ENCODE assay signal across 8 mouse cellular contexts in the genomic region with DNA sequence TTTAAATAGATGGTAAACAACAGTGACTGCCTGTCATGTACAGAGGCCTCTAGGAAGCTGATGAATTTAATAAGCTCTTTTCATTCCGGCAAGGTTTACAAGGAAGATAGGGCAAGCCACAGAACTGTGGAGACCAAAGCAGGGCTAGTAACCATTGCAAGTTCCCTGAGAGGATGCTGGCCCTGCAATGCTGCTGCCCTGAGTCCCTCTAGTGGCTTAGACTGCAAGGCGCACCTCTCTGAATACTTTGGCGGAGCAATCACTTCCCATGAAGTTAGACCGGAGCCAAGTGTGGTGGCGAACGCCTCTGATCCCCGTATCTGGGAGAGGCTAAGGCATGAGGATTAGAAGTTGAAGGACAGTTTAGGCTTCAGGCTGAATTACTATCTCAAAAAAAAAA. TPM values are rescaled to one million over a fixed set of nuclear protein-coding genes. Genes with fewer than 3 reads are reported as not detected.
DNase-seq lines count a peak whose midpoint lies in the region; ATAC-seq and TF ChIP-seq lines count a peak whose summit lies in the region.

No protein-coding gene starts in this region.

- no peak overlapping the region for H3K4me3 ChIP-seq in embryonic facial prominence, embryonic 11.5 days (ENCODE audit: low read depth, low read length)
- no peak overlapping the region for H3K4me3 ChIP-seq in heart, adult 2 months
- H3K4me3 ChIP-seq in limb, embryonic 12.5 days (replicated peaks): no peak overlapping the region
- no peak overlapping the region for H3K4me3 ChIP-seq in neural tube, embryonic 14.5 days (ENCODE audit: low read depth, low read length)

- no peak overlapping the region for H3K4me2 ChIP-seq in embryonic facial prominence, embryonic 11.5 days (ENCODE audit: low read depth, low read length)
- H3K4me2 ChIP-seq in limb, embryonic 12.5 days: no peak overlapping the region
- H3K4me2 ChIP-seq in neural tube, embryonic 14.5 days (ENCODE audit: low read depth, low read length): no peak overlapping the region

- no peak for ATAC-seq in embryonic facial prominence, embryonic 11.5 days (replicated peaks; ENCODE audit: insufficient number of reproducible peaks, low FRiP score, low TSS enrichment, low read depth)
- ATAC-seq in limb, embryonic 12.5 days (ENCODE audit: insufficient number of reproducible peaks, insufficient read depth, low FRiP score, low TSS enrichment, low read depth): 0 out of 2 replicates have a peak, but pooled peaks have one; percentile 40
- ATAC-seq in neural tube, embryonic 14.5 days (ENCODE audit: low read depth): peak; percentile 91; the same call in 1 of the 2 replicates

- TF ChIP-seq POLR2A in heart, adult 2 months (IDR thresholded peaks at IDR 0.05; ENCODE audit: insufficient read depth, low read depth, low read length): no peak

- TF ChIP-seq CTCF in heart, adult 2 months (IDR thresholded peaks at IDR 0.05): peak; percentile 84

- no peak for TF ChIP-seq EP300 in heart, adult 2 months (IDR thresholded peaks at IDR 0.05; ENCODE audit: insufficient read depth, low read depth, low read length)

- H3K79me2 ChIP-seq in heart, adult 2 months (replicated peaks; ENCODE audit: control insufficient read depth, insufficient read depth, low read length): no peaks in the 10 kb centered on the region

- no peaks in the 10 kb centered on the region for H3K4me1 ChIP-seq in embryonic facial prominence, embryonic 11.5 days (ENCODE audit: control insufficient read depth, insufficient read depth, low read length)
- no peaks in the 10 kb centered on the region for H3K4me1 ChIP-seq in heart, adult 2 months (ENCODE audit: control insufficient read depth, insufficient read depth, low read length)
- peaks cover 16% of the 10 kb centered on the region for H3K4me1 ChIP-seq in limb, embryonic 12.5 days (replicated peaks)
- H3K4me1 ChIP-seq in neural tube, embryonic 14.5 days (ENCODE audit: control insufficient read depth, insufficient read depth, low read length): no peaks in the 10 kb centered on the region

- no peaks in the 10 kb centered on the region for H3K27me3 ChIP-seq in embryonic facial prominence, embryonic 11.5 days (ENCODE audit: control insufficient read depth, insufficient read depth, low read length)
- no peaks in the 10 kb centered on the region for H3K27me3 ChIP-seq in heart, adult 2 months (ENCODE audit: control insufficient read depth, insufficient read depth, low read length)
- no peaks in the 10 kb centered on the region for H3K27me3 ChIP-seq in limb, embryonic 12.5 days
- no peaks in the 10 kb centered on the region for H3K27me3 ChIP-seq in neural tube, embryonic 14.5 days (ENCODE audit: control insufficient read depth, insufficient read depth, low read length)

- no peaks in the 10 kb centered on the region for H3K36me3 ChIP-seq in embryonic facial prominence, embryonic 11.5 days (replicated peaks; ENCODE audit: control insufficient read depth, insufficient read depth, low read depth, low read length)
- H3K36me3 ChIP-seq in heart, adult 2 months (ENCODE audit: control insufficient read depth, insufficient read depth, low read length): no peaks in the 10 kb centered on the region
- no peaks in the 10 kb centered on the region for H3K36me3 ChIP-seq in limb, embryonic 12.5 days
- H3K36me3 ChIP-seq in neural tube, embryonic 14.5 days (ENCODE audit: control insufficient read depth, insufficient read depth, low read length): no peaks in the 10 kb centered on the region

- H3K9ac ChIP-seq in embryonic facial prominence, embryonic 11.5 days (replicated peaks; ENCODE audit: low read length): no peak overlapping the region
- H3K9ac ChIP-seq in heart, adult 2 months (ENCODE audit: low read depth, low read length): no peak overlapping the region
- no peak overlapping the region for H3K9ac ChIP-seq in limb, embryonic 12.5 days (replicated peaks)
- H3K9ac ChIP-seq in neural tube, embryonic 14.5 days (replicated peaks; ENCODE audit: low read depth, low read length): no peak overlapping the region

- WGBS in embryonic facial prominence, embryonic 11.5 days: 2% methylated on average over 7 of the region's 7 CpGs
- 3% methylated on average over 7 of the region's 7 CpGs for WGBS in heart, adult 2 months
- WGBS in limb, embryonic 12.5 days: 2% methylated on average over 7 of the region's 7 CpGs
- WGBS in neural tube, embryonic 14.5 days: 8% methylated on average over 7 of the region's 7 CpGs

- DNase-seq in CD4-positive helper T cell, adult 2 months (ENCODE audit: low read depth, low spot score): peak; percentile 13
- peak; percentile 67 for DNase-seq in adrenal gland, postnatal 25 days
- peak; percentile 88 for DNase-seq in embryonic facial prominence, embryonic 11.5 days (ENCODE audit: low spot score)
- DNase-seq in heart, adult 2 months: peak; percentile 56 to 58
- peak; percentile 85 for DNase-seq in kidney, adult 9 months
- peak; percentile 41 for DNase-seq in thymus, postnatal 14 days

- H3K9me3 ChIP-seq in embryonic facial prominence, embryonic 11.5 days (replicated peaks; ENCODE audit: control insufficient read depth, low read length): no peaks in the 10 kb centered on the region
- H3K9me3 ChIP-seq in limb, embryonic 12.5 days: no peaks in the 10 kb centered on the region
- no peaks in the 10 kb centered on the region for H3K9me3 ChIP-seq in neural tube, embryonic 14.5 days (ENCODE audit: control insufficient read depth, low read length)

- intact Hi-C loops in heart, adult 2 months (cut with DNase I): loop anchor here (2.0 to 5.0 kb wide), 2 partner anchors 220 to 270 kb away; no protein-coding TSS in a partner anchor

- H3K27ac ChIP-seq in embryonic facial prominence, embryonic 11.5 days (replicated peaks; ENCODE audit: low read depth, low read length): no peak overlapping the region
- H3K27ac ChIP-seq in heart, adult 2 months: no peak overlapping the region
- H3K27ac ChIP-seq in limb, embryonic 12.5 days: no peak overlapping the region
- no peak overlapping the region for H3K27ac ChIP-seq in neural tube, embryonic 14.5 days (ENCODE audit: low read depth, low read length)

RNA-seq across cellular contexts. Expression of gene Zbed3, which starts 36.4 kb away (rescaled TPM):
- total RNA-seq in adrenal gland, postnatal 25 days (2021): 32.9 and 38.5 TPM in 2 replicates
- 71.2 and 82.0 TPM in 2 replicates for polyA plus RNA-seq in embryonic facial prominence, embryonic 11.5 days (2014; fragmentation: Nextera tagmentation; extraction: Ambion mirVana)
- total RNA-seq in heart, adult 2 months (2021): 10 to 100 TPM; 14.6 to 15.4 TPM
- 21.0 and 26.6 TPM in 2 replicates for polyA plus RNA-seq in heart, adult 2 months (2012; rRNA removed)
- 103 and 105 TPM in 2 replicates for polyA plus RNA-seq in limb, embryonic 12.5 days (2016; fragmentation: Nextera tagmentation; extraction: Ambion mirVana)
- polyA plus RNA-seq in neural tube, embryonic 14.5 days (2014; fragmentation: Nextera tagmentation; extraction: Ambion mirVana): 30.7 and 34.3 TPM in 2 replicates

RNA-seq across cellular contexts. Expression of gene Pde8b, which starts 36.9 kb away (rescaled TPM):
- total RNA-seq in adrenal gland, postnatal 25 days (2021): 122 and 142 TPM in 2 replicates
- polyA plus RNA-seq in embryonic facial prominence, embryonic 11.5 days (2014; fragmentation: Nextera tagmentation; extraction: Ambion mirVana): 1.4 and 2.2 TPM in 2 replicates
- 1 to 10 TPM; 2.6 to 5.0 TPM for total RNA-seq in heart, adult 2 months (2021)
- polyA plus RNA-seq in heart, adult 2 months (2012; rRNA removed): 1.7 and 2.7 TPM in 2 replicates
- 3.4 and 4.8 TPM in 2 replicates for polyA plus RNA-seq in limb, embryonic 12.5 days (2016; fragmentation: Nextera tagmentation; extraction: Ambion mirVana)
- polyA plus RNA-seq in neural tube, embryonic 14.5 days (2014; fragmentation: Nextera tagmentation; extraction: Ambion mirVana): 9.9 and 11.2 TPM in 2 replicates

Comparison
In these comparisons a context has a peak if more than half of its experiments do, and no peak if none do; other contexts are left out.
1. DNase-seq: peak in every context shown above with its lines; median percentile 88 in embryonic facial prominence, embryonic 11.5 days; 85 in kidney, adult 9 months; 67 in adrenal gland, postnatal 25 days; 57 in heart, adult 2 months; 41 in thymus, postnatal 14 days; 13 in CD4-positive helper T cell, adult 2 months.